Mouse (Mus musculus) liver, embryonic 12.5 days (tissue): ENCODE data around the gene Tbc1d16. TPM values are rescaled to one million over a fixed set of nuclear protein-coding genes. Genes with fewer than 3 reads are reported as not detected.

ENCODE experiments used
- ATAC-seq: fragments of 200-750 bp; cut with Nextera tagmentation; 2 replicates; pipeline ENCODE4 v1.8.0; 2017; ENCODE audit warnings: moderate number of reproducible peaks, mild to moderate bottlenecking, moderate library complexity
- H3K27ac ChIP-seq: fragments of 300-500 bp; sonication (generic); 2 replicates; pipeline ENCODE4 v1.5.1; 2016; ENCODE audit warnings: mild to moderate bottlenecking
- H3K27me3 ChIP-seq: fragments of 300-500 bp; sonication (generic); replicated peaks from 2 replicates; pipeline ENCODE4 v1.6.1; 2016; ENCODE audit warnings: mild to moderate bottlenecking, moderate library complexity
- H3K36me3 ChIP-seq: fragments of 300-500 bp; sonication (generic); 2 replicates; pipeline ENCODE4 v1.6.1; 2016; ENCODE audit warnings: mild to moderate bottlenecking, moderate library complexity
- H3K4me1 ChIP-seq: fragments of 300-500 bp; sonication (generic); 2 replicates; pipeline ENCODE4 v1.6.1; 2016
- H3K4me2 ChIP-seq: fragments of 300-500 bp; sonication (generic); 2 replicates; pipeline ENCODE4 v1.6.1; 2016; ENCODE audit warnings: mild to moderate bottlenecking, moderate library complexity
- H3K4me3 ChIP-seq: fragments of 300-500 bp; sonication (generic); 2 replicates; pipeline ENCODE4 v1.5.1; 2016; ENCODE audit warnings: mild to moderate bottlenecking, moderate library complexity
- H3K9ac ChIP-seq: fragments of 300-500 bp; sonication (generic); 2 replicates; pipeline ENCODE4 v1.6.1; 2016; ENCODE audit warnings: mild to moderate bottlenecking, moderate library complexity
- H3K9me3 ChIP-seq: fragments of 300-500 bp; sonication (generic); replicated peaks from 2 replicates; pipeline ENCODE4 v1.6.1; 2016; ENCODE audit warnings: mild to moderate bottlenecking, moderate library complexity
- WGBS: fragments of 180-500 bp; shearing (Covaris S2); methylation state at CpG from one replicate; pipeline ENCODE4 v1.1.7; 2016; ENCODE audit not compliant: insufficient replicate concordance; 5-methylcytosine and 5-hydroxymethylcytosine counted together
- polyA plus RNA-seq: library from polyadenylated mRNA; unstranded; fragments of >200 nt; fragmentation: Nextera tagmentation; extraction: Ambion mirVana; gene quantifications from 2 replicates; pipeline ENCODE4 v1.2.1, GENCODE M21; 2016

Gene Tbc1d16
- polyA plus RNA-seq, 1 experiment from 2014 or later: 1.8 TPM

- Histone ChIP-seq H3K36me3 (no peaks in the 10 kb centered on the region), H3K4me1 (no peaks in the 10 kb centered on the region), H3K4me2 (no peak overlapping the region), H3K9me3 (no peaks in the 10 kb centered on the region), H3K27ac (no peak overlapping the region), H3K27me3 (no peaks in the 10 kb centered on the region), H3K4me3 (no peak overlapping the region), H3K9ac (no peak overlapping the region)
- 74% methylated on average over 4 of the region's 4 CpGs for WGBS
- no peak for ATAC-seq
Measured at GRCm38 (mm10) chr11:119199233-119199601, 29.1 kb downstream of the Tbc1d16 start.

DNA sequence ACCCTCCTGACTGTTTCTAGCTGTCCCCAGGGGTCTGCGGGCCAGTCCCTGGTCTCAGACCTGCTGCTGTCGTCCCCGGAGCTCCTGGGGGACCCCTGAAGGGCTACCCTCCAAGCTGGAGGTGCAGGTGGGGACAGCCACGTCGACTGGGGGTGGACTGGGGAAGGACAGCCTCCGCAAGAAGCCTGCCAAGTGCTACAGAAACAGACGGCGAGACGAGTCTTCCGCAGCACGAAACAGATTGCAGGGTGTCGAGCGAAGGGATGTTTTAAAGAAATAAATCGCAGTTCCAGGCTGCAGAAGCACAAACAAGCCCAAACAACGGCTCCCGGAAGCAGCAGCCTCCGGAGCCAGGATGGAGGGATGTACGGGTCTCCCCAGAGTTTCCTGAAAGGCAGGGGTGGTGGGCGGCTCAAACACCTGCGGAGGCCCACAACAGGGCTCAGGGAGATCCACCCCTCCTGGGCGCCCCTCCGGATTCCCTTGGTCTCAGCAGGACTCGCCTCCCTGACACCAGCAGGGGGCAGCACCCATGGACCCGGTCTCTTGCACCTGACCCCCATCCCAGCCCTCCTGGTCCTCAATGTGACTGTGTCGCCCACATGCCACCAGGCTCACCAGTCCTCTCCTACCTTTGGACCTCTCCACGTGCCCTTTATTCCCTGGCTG, 29.6 kb downstream of the Tbc1d16 start:
- 62% methylated on average over 26 of the region's 26 CpGs for WGBS

DNA sequence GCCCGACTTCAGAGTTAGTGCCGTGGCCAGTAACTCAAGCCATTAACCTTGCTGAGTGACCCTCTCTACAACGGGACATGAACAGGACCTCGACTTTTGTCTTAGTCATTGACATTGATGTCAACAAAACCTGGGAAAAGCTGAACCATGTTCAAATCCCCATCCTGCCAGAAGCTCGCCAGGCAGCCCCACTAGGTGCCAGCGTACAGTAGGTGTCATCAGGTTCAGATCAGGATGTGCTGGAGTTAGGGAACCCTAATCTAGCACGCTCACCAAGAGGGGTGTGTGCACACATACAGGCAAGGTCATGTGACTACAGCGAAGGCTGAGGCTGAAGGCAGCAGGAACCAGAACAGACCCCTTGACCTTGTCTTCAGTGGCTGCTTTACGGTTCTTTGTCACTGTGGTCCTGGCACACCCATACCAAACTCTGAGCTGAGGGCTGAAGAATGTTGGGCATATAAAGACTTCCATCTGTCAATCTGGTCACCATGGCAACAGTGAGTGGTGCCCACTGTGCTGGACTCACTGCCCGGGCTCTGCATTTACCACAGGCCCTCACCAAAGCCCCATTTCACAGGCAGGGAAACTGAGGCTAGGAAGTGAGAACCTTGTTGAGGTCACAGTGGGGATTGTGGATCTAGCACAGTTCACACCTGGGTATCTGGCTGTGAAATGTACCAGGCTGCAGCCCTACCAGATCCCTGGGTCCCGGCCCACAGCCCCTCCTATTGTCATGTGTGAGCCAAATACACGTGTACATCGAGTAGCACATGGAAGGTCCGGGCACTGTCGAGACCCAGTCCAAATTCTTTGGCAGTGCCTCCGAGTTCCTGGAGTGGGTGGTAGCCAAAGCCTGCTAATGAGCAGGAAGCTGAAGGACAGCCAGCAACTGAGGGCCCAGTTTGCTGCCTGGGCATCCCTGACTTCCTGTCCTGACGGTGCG, 30.4 kb downstream of the Tbc1d16 start:
- H3K27me3 ChIP-seq: no peaks in the 10 kb centered on the region
- no peak for ATAC-seq

More for the DNA sequence above, 29.6 kb downstream of the Tbc1d16 start:
- H3K36me3 ChIP-seq: no peaks in the 10 kb centered on the region
- H3K4me2 ChIP-seq: no peak overlapping the region
- H3K27ac ChIP-seq: no peak overlapping the region
- no peaks in the 10 kb centered on the region for H3K27me3 ChIP-seq
- no peak overlapping the region for H3K4me3 ChIP-seq
- no peak overlapping the region for H3K9ac ChIP-seq
- H3K4me1 ChIP-seq: no peaks in the 10 kb centered on the region
- H3K9me3 ChIP-seq: no peaks in the 10 kb centered on the region
- no peak for ATAC-seq

GRCm38 (mm10) chr11:119192605-119193004, 35.7 kb downstream of the Tbc1d16 start:
- no peak for ATAC-seq
- H3K4me2 ChIP-seq: no peak overlapping the region
- H3K36me3 ChIP-seq: no peaks in the 10 kb centered on the region
- H3K27me3 ChIP-seq: 0 out of 2 replicates have a peak, but pooled peaks cover 6% of the 10 kb centered on the region
- no peak overlapping the region for H3K4me3 ChIP-seq
- H3K27ac ChIP-seq: no peak overlapping the region
- peaks cover 3% of the 10 kb centered on the region; the same call in 1 of the 2 replicates for H3K4me1 ChIP-seq
- WGBS: 77% methylated on average over 9 of the region's 9 CpGs
- no peak overlapping the region for H3K9ac ChIP-seq
- H3K9me3 ChIP-seq: no peaks in the 10 kb centered on the region

More for the DNA sequence above, 30.4 kb downstream of the Tbc1d16 start:
- Histone ChIP-seq H3K27ac (no peak overlapping the region), H3K4me1 (no peaks in the 10 kb centered on the region), H3K9me3 (no peaks in the 10 kb centered on the region), H3K36me3 (no peaks in the 10 kb centered on the region), H3K9ac (no peak overlapping the region), H3K4me2 (no peak overlapping the region), H3K4me3 (no peak overlapping the region)
- 77% methylated on average over 18 of the region's 18 CpGs for WGBS

DNA sequence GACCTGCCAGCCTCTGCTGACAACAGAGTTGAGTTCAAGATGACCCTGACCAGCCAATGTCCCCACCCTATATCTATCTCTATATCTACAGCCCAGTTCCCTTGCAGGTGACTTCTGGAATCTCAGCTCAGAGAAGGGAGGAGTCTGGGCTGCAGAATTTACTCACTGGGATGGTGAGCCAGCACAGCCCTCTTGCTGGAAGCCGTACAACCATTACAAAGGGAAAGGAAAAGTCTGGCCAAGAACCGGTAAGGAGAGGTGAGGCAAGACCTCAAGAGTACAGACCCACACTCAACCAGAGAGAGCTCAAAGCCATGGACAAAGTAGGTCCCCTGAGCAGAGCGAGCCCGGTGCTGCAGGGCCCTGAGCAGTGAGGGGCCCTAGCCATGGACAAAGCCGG, 36.1 kb downstream of the Tbc1d16 start:
- Histone ChIP-seq H3K4me3 (no peak overlapping the region), H3K9me3 (no peaks in the 10 kb centered on the region), H3K36me3 (no peaks in the 10 kb centered on the region), H3K9ac (no peak overlapping the region), H3K4me1 (peaks cover 6% of the 10 kb centered on the region; the same call in 1 of the 2 replicates), H3K27me3 (0 out of 2 replicates have a peak, but pooled peaks cover 6% of the 10 kb centered on the region), H3K4me2 (no peak overlapping the region), H3K27ac (no peak overlapping the region)
- WGBS: 73% methylated on average over 5 of the region's 5 CpGs
- ATAC-seq: no peak

DNA sequence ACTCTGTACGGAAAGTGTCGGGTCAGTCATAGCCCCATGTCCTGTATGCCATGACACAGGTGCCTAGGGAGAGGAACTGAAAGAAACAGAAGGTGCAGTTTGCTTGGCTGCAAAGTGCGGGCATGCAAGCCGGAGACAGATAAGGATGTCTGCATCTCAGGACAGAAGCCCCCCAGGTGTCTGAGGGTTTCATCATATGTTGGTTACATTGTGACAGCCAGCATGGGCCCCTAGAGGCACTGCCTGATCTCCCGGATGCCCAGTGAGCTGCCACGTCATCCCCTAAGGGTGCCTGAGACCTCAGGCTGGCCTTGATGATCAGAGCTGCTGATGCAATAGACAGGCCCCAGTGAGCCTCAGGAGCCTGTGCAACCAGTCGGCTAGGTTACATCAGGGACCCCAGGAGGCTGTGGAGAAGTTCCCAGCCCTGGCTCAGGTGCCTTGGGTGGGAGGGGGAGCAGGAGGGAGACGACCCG, 36.7 kb downstream of the Tbc1d16 start:
- no peak overlapping the region for H3K27ac ChIP-seq
- H3K4me1 ChIP-seq: peaks cover 6% of the 10 kb centered on the region; the same call in 1 of the 2 replicates
- 57% methylated on average over 9 of the region's 9 CpGs for WGBS
- no peak overlapping the region for H3K4me3 ChIP-seq
- H3K4me2 ChIP-seq: no peak overlapping the region
- H3K36me3 ChIP-seq: no peaks in the 10 kb centered on the region
- H3K27me3 ChIP-seq: 0 out of 2 replicates have a peak, but pooled peaks cover 6% of the 10 kb centered on the region
- H3K9ac ChIP-seq: no peak overlapping the region
- H3K9me3 ChIP-seq: no peaks in the 10 kb centered on the region
- no peak for ATAC-seq

DNA sequence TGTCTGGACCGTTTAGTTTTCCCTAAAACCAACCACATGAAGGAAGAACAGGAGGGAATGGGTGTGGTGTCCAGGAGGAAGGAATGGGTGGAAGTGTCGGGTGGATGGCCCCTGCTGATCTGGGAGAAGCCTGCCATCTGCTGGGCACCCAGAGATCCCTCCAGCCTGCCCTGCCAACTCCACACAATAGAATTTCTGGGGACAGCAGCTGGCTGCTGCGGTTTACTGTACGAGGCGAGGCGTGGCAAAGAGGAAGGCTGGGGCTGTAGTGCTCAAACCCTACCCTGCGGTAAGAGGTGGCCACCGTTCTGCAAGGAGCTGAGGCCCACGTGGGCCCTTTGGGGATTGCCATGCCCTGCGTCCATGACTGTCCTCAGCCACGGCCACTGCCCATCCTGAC, 37.8 kb downstream of the Tbc1d16 start:
- 20% methylated on average over 11 of the region's 11 CpGs for WGBS
- H3K4me2 ChIP-seq: no peak overlapping the region
- H3K4me1 ChIP-seq: peaks cover 6% of the 10 kb centered on the region; the same call in 1 of the 2 replicates
- H3K9me3 ChIP-seq: no peaks in the 10 kb centered on the region
- no peak overlapping the region for H3K9ac ChIP-seq
- no peaks in the 10 kb centered on the region for H3K36me3 ChIP-seq
- ATAC-seq: no peak
- H3K27me3 ChIP-seq: 0 out of 2 replicates have a peak, but pooled peaks cover 6% of the 10 kb centered on the region
- no peak overlapping the region for H3K27ac ChIP-seq
- no peak overlapping the region for H3K4me3 ChIP-seq

GRCm38 (mm10) chr11:119189319-119189718, 39.0 kb downstream of the Tbc1d16 start:
- H3K27ac ChIP-seq: no peak overlapping the region
- no peak overlapping the region for H3K4me2 ChIP-seq
- no peak overlapping the region for H3K9ac ChIP-seq
- no peak for ATAC-seq
- no peaks in the 10 kb centered on the region for H3K9me3 ChIP-seq
- H3K27me3 ChIP-seq: 0 out of 2 replicates have a peak, but pooled peaks cover 6% of the 10 kb centered on the region
- no peak overlapping the region for H3K4me3 ChIP-seq
- H3K4me1 ChIP-seq: peaks cover 6% of the 10 kb centered on the region; the same call in 1 of the 2 replicates
- no peaks in the 10 kb centered on the region for H3K36me3 ChIP-seq
- 76% methylated on average over 3 of the region's 3 CpGs for WGBS

DNA sequence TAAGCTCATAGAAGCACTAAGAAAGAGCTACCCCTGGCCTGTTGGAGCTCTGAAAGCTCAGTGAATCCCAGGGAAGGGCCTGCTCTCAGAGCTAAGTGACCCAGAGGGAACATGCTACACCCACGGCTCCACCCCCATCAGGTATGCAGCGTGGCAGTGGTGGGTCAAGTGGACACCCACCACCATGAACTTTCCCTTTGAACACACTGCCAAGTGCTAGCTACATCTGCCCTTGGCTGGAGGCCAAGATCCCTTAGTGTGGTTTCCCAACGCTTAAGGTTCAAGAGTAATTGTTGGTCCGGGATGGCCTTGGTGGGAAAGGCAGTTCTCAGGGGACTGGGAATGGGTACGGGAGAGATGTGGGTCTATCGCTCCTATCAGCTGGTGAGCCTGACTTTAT, 39.9 kb downstream of the Tbc1d16 start:
- H3K27me3 ChIP-seq: 0 out of 2 replicates have a peak, but pooled peaks cover 6% of the 10 kb centered on the region
- H3K4me1 ChIP-seq: peaks cover 13% of the 10 kb centered on the region; the same call in 1 of the 2 replicates
- WGBS: 66% methylated on average over 6 of the region's 6 CpGs
- no peak for ATAC-seq
- H3K27ac ChIP-seq: no peak overlapping the region
- H3K9me3 ChIP-seq: no peaks in the 10 kb centered on the region
- H3K4me2 ChIP-seq: no peak overlapping the region
- no peak overlapping the region for H3K9ac ChIP-seq
- no peaks in the 10 kb centered on the region for H3K36me3 ChIP-seq
- no peak overlapping the region for H3K4me3 ChIP-seq

DNA sequence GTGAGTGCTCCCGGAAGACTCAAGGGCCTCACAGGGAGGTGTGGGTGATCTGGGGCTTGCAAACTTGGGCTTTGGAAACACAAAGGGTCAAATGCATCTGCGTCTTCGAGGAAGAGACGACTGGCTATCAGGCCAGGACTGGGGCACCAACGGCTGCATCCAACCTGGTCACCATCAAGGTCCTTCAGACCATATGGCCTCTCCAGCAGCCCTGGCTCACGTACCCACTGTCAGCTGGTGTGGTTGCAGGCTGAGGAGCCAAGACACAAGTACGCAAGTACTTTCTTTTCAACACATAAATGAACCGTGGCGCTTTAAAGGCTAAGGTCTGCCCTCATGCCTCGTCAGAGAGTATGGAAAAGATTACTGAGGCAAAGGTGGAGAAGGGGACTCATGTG, 40.5 kb downstream of the Tbc1d16 start:
- Histone ChIP-seq H3K36me3 (no peaks in the 10 kb centered on the region), H3K4me1 (peaks cover 13% of the 10 kb centered on the region; the same call in 1 of the 2 replicates), H3K4me3 (no peak overlapping the region), H3K4me2 (no peak overlapping the region), H3K9me3 (no peaks in the 10 kb centered on the region), H3K27me3 (0 out of 2 replicates have a peak, but pooled peaks cover 6% of the 10 kb centered on the region), H3K27ac (no peak overlapping the region), H3K9ac (no peak overlapping the region)
- 64% methylated on average over 10 of the region's 10 CpGs for WGBS
- ATAC-seq: no peak

- 49% methylated on average over 25 of the region's 25 CpGs for whole genome bisulfite sequencing
- H3K36me3 ChIP-seq: no peaks in the 10 kb centered on the region
- H3K4me2 ChIP-seq: no peak overlapping the region
- H3K4me3 ChIP-seq: no peak overlapping the region
- H3K9ac ChIP-seq: no peak overlapping the region
- H3K9me3 ChIP-seq: no peaks in the 10 kb centered on the region
- 0 out of 2 replicates have a peak, but pooled peaks cover 6% of the 10 kb centered on the region for H3K27me3 ChIP-seq
- peaks cover 13% of the 10 kb centered on the region; the same call in 1 of the 2 replicates for H3K4me1 ChIP-seq
- no peak overlapping the region for H3K27ac ChIP-seq
- no peak for ATAC-seq
Measured at GRCm38 (mm10) chr11:119186989-119187799, 41.1 kb downstream of the Tbc1d16 start.
